Mouse (Mus musculus) neural tube, embryonic 15.5 days (tissue): ENCODE results near the gene Ppfia3. TPM values are rescaled to one million over a fixed set of nuclear protein-coding genes. Genes with fewer than 3 reads are reported as not detected.

Experiments used
- ATAC-seq: fragments of 200-750 bp; cut with Nextera tagmentation; 2 replicates; pipeline ENCODE4 v1.8.0; 2017; ENCODE audit warnings: mild to moderate bottlenecking, moderate TSS enrichment, moderate library complexity; ENCODE audit not compliant: low FRiP score
- H3K27ac ChIP-seq: fragments of 300-500 bp; sonication (generic); replicated peaks from 2 replicates; pipeline ENCODE4 v1.5.1; 2015; ENCODE audit warnings: mild to moderate bottlenecking, inconsistent platforms
- H3K27me3 ChIP-seq: fragments of 300-500 bp; sonication (generic); replicated peaks from 2 replicates; pipeline ENCODE4 v1.6.1; 2015; ENCODE audit warnings: inconsistent platforms
- H3K36me3 ChIP-seq: fragments of 300-500 bp; sonication (generic); 2 replicates; pipeline ENCODE4 v1.6.1; 2015; ENCODE audit warnings: inconsistent platforms
- H3K4me1 ChIP-seq: fragments of 300-500 bp; sonication (generic); 2 replicates; pipeline ENCODE4 v1.6.1; 2015; ENCODE audit warnings: inconsistent platforms
- H3K4me2 ChIP-seq: fragments of 300-500 bp; sonication (generic); 2 replicates; pipeline ENCODE4 v1.6.1; 2015; ENCODE audit warnings: inconsistent platforms, mild to moderate bottlenecking, moderate library complexity
- H3K4me3 ChIP-seq: fragments of 300-500 bp; sonication (generic); replicated peaks from 2 replicates; pipeline ENCODE4 v1.5.1; 2015; ENCODE audit warnings: mild to moderate bottlenecking, inconsistent platforms
- H3K9ac ChIP-seq: fragments of 300-500 bp; sonication (generic); replicated peaks from 2 replicates; pipeline ENCODE4 v1.6.1; 2015; ENCODE audit warnings: mild to moderate bottlenecking, inconsistent platforms
- H3K9me3 ChIP-seq: fragments of 300-500 bp; sonication (generic); replicated peaks from 2 replicates; pipeline ENCODE4 v1.6.1; 2016; ENCODE audit warnings: inconsistent platforms
- WGBS: fragments of 180-500 bp; shearing (Covaris S2); methylation state at CpG from one replicate; pipeline ENCODE4 v1.1.7; 2015; ENCODE audit warnings: mixed read lengths; 5-methylcytosine and 5-hydroxymethylcytosine counted together
- polyA plus RNA-seq: library from polyadenylated mRNA; unstranded; fragments of >200 nt; fragmentation: Nextera tagmentation; extraction: Ambion mirVana; gene quantifications from 2 replicates; pipeline ENCODE4 v1.2.1, GENCODE M21; 2015

The Ppfia3 gene
- polyA plus RNA-seq, 1 experiment from 2014 or later = 29.5 TPM

- H3K36me3 ChIP-seq = no peaks in the 10 kb centered on the region
- H3K4me1 ChIP-seq = peaks cover 30% of the 10 kb centered on the region
- H3K9me3 ChIP-seq = no peaks in the 10 kb centered on the region
- ATAC-seq = no peak
- no peak overlapping the region for H3K27ac ChIP-seq
- H3K4me2 ChIP-seq = no peak overlapping the region
- H3K4me3 ChIP-seq = no peak overlapping the region
- 0 out of 2 replicates have a peak, but pooled peaks cover 4% of the 10 kb centered on the region for H3K27me3 ChIP-seq
- H3K9ac ChIP-seq = no peak overlapping the region
- WGBS = 57% methylated on average over 8 of the region's 8 CpGs
Measured at GRCm38 (mm10) chr7:45302626-45303025, 64.2 kb downstream of the Ppfia3 start.

GRCm38 (mm10) chr7:45300270-45300669, 66.5 kb downstream of the Ppfia3 start:
- Histone ChIP-seq H3K36me3 (no peaks in the 10 kb centered on the region), H3K27ac (no peak overlapping the region), H3K9me3 (no peaks in the 10 kb centered on the region), H3K9ac (no peak overlapping the region), H3K4me1 (peaks cover 27% of the 10 kb centered on the region), H3K4me2 (peak overlapping the region; percentile 44), H3K27me3 (0 out of 2 replicates have a peak, but pooled peaks cover 4% of the 10 kb centered on the region), H3K4me3 (no peak overlapping the region)
- peak; percentile 72 for ATAC-seq
- WGBS = 15% methylated on average over 6 of the region's 6 CpGs

- no peaks in the 10 kb centered on the region for H3K36me3 ChIP-seq
- no peaks in the 10 kb centered on the region for H3K9me3 ChIP-seq
- peaks cover 22% of the 10 kb centered on the region for H3K4me1 ChIP-seq
- no peak overlapping the region for H3K4me3 ChIP-seq
- H3K27me3 ChIP-seq = 0 out of 2 replicates have a peak, but pooled peaks cover 4% of the 10 kb centered on the region
- 23% methylated on average over 5 of the region's 5 CpGs for WGBS
- H3K9ac ChIP-seq = no peak overlapping the region
- no peak overlapping the region for H3K27ac ChIP-seq
- H3K4me2 ChIP-seq = 0 out of 2 replicates have a peak overlapping the region, but pooled peaks have one; percentile 44
- ATAC-seq = peak; percentile 92
Measured at GRCm38 (mm10) chr7:45299752-45300151, 67.1 kb downstream of the Ppfia3 start.

GRCm38 (mm10) chr7:45297563-45297962, 69.3 kb downstream of the Ppfia3 start:
- 79% methylated on average over 3 of the region's 3 CpGs for WGBS
- H3K4me2 ChIP-seq = no peak overlapping the region
- H3K9me3 ChIP-seq = no peaks in the 10 kb centered on the region
- no peak overlapping the region for H3K27ac ChIP-seq
- ATAC-seq = no peak
- no peaks in the 10 kb centered on the region for H3K36me3 ChIP-seq
- H3K4me1 ChIP-seq = peaks cover 10% of the 10 kb centered on the region
- H3K27me3 ChIP-seq = peaks cover 4% of the 10 kb centered on the region; the same call in 1 of the 2 replicates
- H3K9ac ChIP-seq = no peak overlapping the region
- H3K4me3 ChIP-seq = no peak overlapping the region

GRCm38 (mm10) chr7:45296626-45297025, 70.2 kb downstream of the Ppfia3 start:
- Histone ChIP-seq H3K4me1 (peaks cover 9% of the 10 kb centered on the region), H3K4me3 (no peak overlapping the region), H3K9ac (no peak overlapping the region), H3K9me3 (no peaks in the 10 kb centered on the region), H3K27me3 (peaks cover 4% of the 10 kb centered on the region; the same call in 1 of the 2 replicates), H3K36me3 (no peaks in the 10 kb centered on the region), H3K27ac (no peak overlapping the region), H3K4me2 (no peak overlapping the region)
- 61% methylated on average over 1 of the region's 1 CpGs for WGBS
- no peak for ATAC-seq

Other genes starting within 250 kb of the Ppfia3 start
- gene Rps11, start 242.6 kb downstream of the Ppfia3 start, polyA plus RNA-seq = 759 and 947 TPM in 2 replicates
- gene Rpl13a, start 238.3 kb downstream of the Ppfia3 start, polyA plus RNA-seq = 649 and 787 TPM in 2 replicates
- gene Gm45713, start 230.8 kb downstream of the Ppfia3 start, polyA plus RNA-seq = 0.12 and 0.24 TPM in 2 replicates
- gene Flt3l, start 230.6 kb downstream of the Ppfia3 start, polyA plus RNA-seq = 1.8 and 3.8 TPM in 2 replicates
- 81.7 and 82.9 TPM in 2 replicates for gene Pih1d1, start 212.7 kb downstream of the Ppfia3 start, polyA plus RNA-seq
- gene Aldh16a1, start 212.4 kb downstream of the Ppfia3 start, polyA plus RNA-seq = 19.5 and 26.8 TPM in 2 replicates
- gene Slc17a7, start 203.1 kb downstream of the Ppfia3 start, polyA plus RNA-seq = 0.37 and 0.55 TPM in 2 replicates
- not detected in 2 replicates for gene Gfy, start 187.4 kb downstream of the Ppfia3 start, polyA plus RNA-seq
- gene Pth2, start 186.0 kb downstream of the Ppfia3 start, polyA plus RNA-seq = not detected in 2 replicates
- gene Ccdc155, start 162.1 kb downstream of the Ppfia3 start, polyA plus RNA-seq = 0.36 and 0.60 TPM in 2 replicates
- gene Dkkl1, start 154.9 kb downstream of the Ppfia3 start, polyA plus RNA-seq = 15.6 and 17.7 TPM in 2 replicates
- 28.9 and 44.5 TPM in 2 replicates for gene Tead2, start 151.3 kb downstream of the Ppfia3 start, polyA plus RNA-seq
- gene Cd37, start 127.9 kb downstream of the Ppfia3 start, polyA plus RNA-seq = 1.7 and 12.4 TPM in 2 replicates
- gene Slc6a16, start 125.9 kb downstream of the Ppfia3 start, polyA plus RNA-seq = 0.67 and 0.78 TPM in 2 replicates
- not detected in 2 replicates for gene Slc6a21, start 89.5 kb downstream of the Ppfia3 start, polyA plus RNA-seq
- gene Trpm4, start 33.2 kb downstream of the Ppfia3 start, polyA plus RNA-seq = 9.4 and 12.0 TPM in 2 replicates
- gene Hrc, start 31.7 kb downstream of the Ppfia3 start, polyA plus RNA-seq = 0.75 and 0.79 TPM in 2 replicates
- 48.2 and 58.3 TPM in 2 replicates for gene Lin7b, start 3.6 kb upstream of the Ppfia3 start, polyA plus RNA-seq
- gene Snrnp70, start 28.7 kb upstream of the Ppfia3 start, polyA plus RNA-seq = 166 and 190 TPM in 2 replicates
- 0.08 and 0.09 TPM in 2 replicates for gene Kcna7, start 38.6 kb upstream of the Ppfia3 start, polyA plus RNA-seq
- 0.91 TPM in 1 of 2 replicates, not detected in the other for gene Ntf5, start 46.7 kb upstream of the Ppfia3 start, polyA plus RNA-seq
- gene Lhb, start 53.8 kb upstream of the Ppfia3 start, polyA plus RNA-seq = 0.24 TPM in 1 of 2 replicates, not detected in the other
- gene Gys1, start 67.8 kb upstream of the Ppfia3 start, polyA plus RNA-seq = 21.7 and 24.0 TPM in 2 replicates
- gene Ruvbl2, start 71.1 kb upstream of the Ppfia3 start, polyA plus RNA-seq = 92.7 and 114 TPM in 2 replicates
- 4,883 and 5,335 TPM in 2 replicates for gene Ftl1, start 92.9 kb upstream of the Ppfia3 start, polyA plus RNA-seq
- 224 and 236 TPM in 2 replicates for gene Bax, start 99.9 kb upstream of the Ppfia3 start, polyA plus RNA-seq
- 0.15 and 0.59 TPM in 2 replicates for gene Tulp2, start 114.9 kb upstream of the Ppfia3 start, polyA plus RNA-seq
- gene Gm45808, start 119.8 kb upstream of the Ppfia3 start, polyA plus RNA-seq = not detected in 2 replicates
- gene Dhdh, start 121.8 kb upstream of the Ppfia3 start, polyA plus RNA-seq = 4.2 and 4.8 TPM in 2 replicates
- gene Nucb1, start 143.4 kb upstream of the Ppfia3 start, polyA plus RNA-seq = 140 and 158 TPM in 2 replicates
- 17.8 and 18.4 TPM in 2 replicates for gene Ppp1r15a, start 159.2 kb upstream of the Ppfia3 start, polyA plus RNA-seq
- gene Plekha4, start 159.3 kb upstream of the Ppfia3 start, polyA plus RNA-seq = 4.3 and 4.7 TPM in 2 replicates
- gene Hsd17b14, start 187.9 kb upstream of the Ppfia3 start, polyA plus RNA-seq = 0.93 TPM in 1 of 2 replicates, not detected in the other
- gene Bcat2, start 203.1 kb upstream of the Ppfia3 start, polyA plus RNA-seq = 25.4 and 31.9 TPM in 2 replicates
- gene Fgf21, start 248.5 kb upstream of the Ppfia3 start, polyA plus RNA-seq = 0.17 and 2.3 TPM in 2 replicates